Mouse (Mus musculus) small intestine, adult 2 months (tissue): Measurements from ENCODE around the gene Wfdc21. TPM values are rescaled to one million over a fixed set of nuclear protein-coding genes. Genes with fewer than 3 reads are reported as not detected.

Experiments
- H3K27ac ChIP-seq: fragments of 200-500 bp; 2 replicates; pipeline ENCODE4 v1.5.1; 2012; ENCODE audit warnings: low read depth, low read length, control low read depth, inconsistent platforms; ENCODE audit not compliant: insufficient read depth
- H3K27me3 ChIP-seq: fragments of 200-500 bp; 2 replicates; pipeline ENCODE4 v1.6.1; 2012; ENCODE audit warnings: mild to moderate bottlenecking, moderate library complexity, low read length, inconsistent platforms; ENCODE audit not compliant: control insufficient read depth, insufficient read depth
- H3K36me3 ChIP-seq: fragments of 200-500 bp; 2 replicates; pipeline ENCODE4 v1.6.1; 2012; ENCODE audit warnings: mild to moderate bottlenecking, low read length, control low read depth, inconsistent platforms; ENCODE audit not compliant: control insufficient read depth, insufficient read depth
- H3K4me1 ChIP-seq: fragments of 200-500 bp; 2 replicates; pipeline ENCODE4 v1.6.1; 2012; ENCODE audit warnings: low read length, inconsistent platforms, mixed read lengths; ENCODE audit not compliant: control insufficient read depth, insufficient read depth, insufficient read length
- H3K4me3 ChIP-seq: fragments of 200-500 bp; 2 replicates; pipeline ENCODE4 v1.5.1; 2012; ENCODE audit warnings: low read depth, mild to moderate bottlenecking, control low read depth, inconsistent platforms, low read length, moderate library complexity
- CTCF ChIP-seq: fragments of 200-500 bp; IDR thresholded peaks from 2 replicates; pipeline ENCODE4 v1.5.1; 2012; ENCODE audit warnings: low read depth, mild to moderate bottlenecking, control low read depth, inconsistent platforms, low read length, moderate library complexity, mixed read lengths; ENCODE audit not compliant: insufficient replicate concordance, insufficient read length; ENCODE audit errors: extremely low read depth
- POLR2A ChIP-seq: fragments of 200-500 bp; IDR thresholded peaks from 2 replicates; pipeline ENCODE4 v1.6.1; 2012; ENCODE audit warnings: low read depth, mild to moderate bottlenecking, control low read depth, inconsistent platforms, low read length, moderate library complexity
- WGBS: fragments of 180-500 bp; shearing (Covaris S2); methylation state at CpG from one replicate; pipeline ENCODE4 v1.1.7; 2018; 5-methylcytosine and 5-hydroxymethylcytosine counted together
- polyA plus RNA-seq: library from polyadenylated mRNA; depleted of rRNA; stranded (reverse); fragments of >200 nt; gene quantifications from 2 replicates; pipeline ENCODE4 v1.2.3, GENCODE M21; 2012

Wfdc21 gene
- polyA plus RNA-seq, 1 experiment, result not detected

- TF ChIP-seq POLR2A, result no peak; the same call in none of the 2 replicates
- TF ChIP-seq CTCF, result no peak
- peaks cover 24% of the 10 kb centered on the region for H3K36me3 ChIP-seq
- peaks cover 7% of the 10 kb centered on the region for H3K4me1 ChIP-seq
- no peaks in the 10 kb centered on the region for H3K27me3 ChIP-seq
- H3K27ac ChIP-seq, result peak within 1 kb of the TSS; percentile 50
- peak within 1 kb of the TSS; percentile 94 for H3K4me3 ChIP-seq
- WGBS, result under 1% methylated on average over 47 of the region's 47 CpGs
Observed at GRCm38 (mm10) chr11:83753581-83754181, 6.9 kb downstream of the Wfdc21 start, which contains the start of gene Heatr6. Heatr6 (plus strand) TSS chr11:83753696.

GRCm38 (mm10) chr11:83754227-83754626 is 7.5 kb downstream of the Wfdc21 start:
- Histone ChIP-seq H3K27me3 (no peaks in the 10 kb centered on the region), H3K27ac (peak overlapping the region; percentile 50; the same call in 1 of the 2 replicates), H3K4me3 (peak overlapping the region; percentile 94), H3K36me3 (peaks cover 28% of the 10 kb centered on the region), H3K4me1 (peaks cover 7% of the 10 kb centered on the region; the same call in 1 of the 2 replicates)
- 4% methylated on average over 8 of the region's 8 CpGs for WGBS
- TF ChIP-seq CTCF (no peak), POLR2A (no peak)

DNA sequence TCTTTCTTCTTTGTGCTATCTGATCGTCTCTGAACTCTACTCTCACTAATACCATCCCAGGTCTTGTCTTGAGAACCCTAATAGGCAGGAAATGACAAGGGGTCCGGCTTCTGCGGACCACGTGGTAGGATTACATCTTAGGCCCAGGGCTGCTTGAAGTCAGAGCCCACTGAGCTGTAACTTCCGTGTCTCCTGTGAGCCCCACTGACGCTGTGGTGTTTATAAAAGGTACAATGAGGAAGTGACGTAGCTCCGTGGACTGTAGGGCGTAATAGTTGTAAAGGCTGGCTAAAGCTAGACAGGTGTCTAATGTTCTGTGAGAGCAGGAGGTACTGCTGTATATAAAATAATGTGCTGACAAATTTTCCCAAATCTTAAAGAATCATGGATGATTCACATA is 20.6 kb downstream of the Wfdc21 start:
- peaks cover 6% of the 10 kb centered on the region; the same call in 1 of the 2 replicates for H3K4me1 ChIP-seq
- H3K36me3 ChIP-seq, result peaks cover 71% of the 10 kb centered on the region
- TF ChIP-seq CTCF, result no peak
- TF ChIP-seq POLR2A, result no peak
- H3K27ac ChIP-seq, result no peak overlapping the region
- WGBS, result 73% methylated on average over 9 of the region's 9 CpGs
- no peak overlapping the region for H3K4me3 ChIP-seq
- no peaks in the 10 kb centered on the region for H3K27me3 ChIP-seq

DNA sequence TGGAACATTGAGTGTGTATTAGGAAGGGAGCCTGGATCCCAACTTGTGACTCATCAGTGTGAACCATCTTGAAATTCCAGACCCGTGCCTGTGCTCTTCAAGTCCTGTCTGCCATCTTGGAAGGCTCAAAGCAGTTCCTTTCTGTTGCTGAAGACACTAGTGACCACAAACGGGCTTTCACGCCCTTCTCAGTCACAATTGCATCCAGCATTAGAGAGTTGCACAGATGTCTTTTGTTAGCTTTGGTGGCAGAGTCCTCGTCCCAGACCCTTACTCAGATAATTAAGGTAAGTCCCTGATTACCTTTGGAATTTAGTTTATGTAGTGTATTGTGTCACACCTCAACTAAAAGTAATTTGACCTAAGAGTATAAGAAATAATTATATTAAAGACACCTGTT is 22.2 kb downstream of the Wfdc21 start:
- H3K4me3 ChIP-seq, result no peak overlapping the region
- no peak overlapping the region for H3K27ac ChIP-seq
- H3K36me3 ChIP-seq, result peaks cover 80% of the 10 kb centered on the region
- H3K4me1 ChIP-seq, result no peaks in the 10 kb centered on the region
- WGBS, result 90% methylated on average over 4 of the region's 4 CpGs
- TF ChIP-seq POLR2A, result no peak
- TF ChIP-seq CTCF, result no peak
- H3K27me3 ChIP-seq, result no peaks in the 10 kb centered on the region

- WGBS, result 94% methylated on average over 7 of the region's 7 CpGs
- H3K36me3 ChIP-seq, result peaks cover 79% of the 10 kb centered on the region
Observed at GRCm38 (mm10) chr11:83771014-83771413, 24.3 kb downstream of the Wfdc21 start.

DNA sequence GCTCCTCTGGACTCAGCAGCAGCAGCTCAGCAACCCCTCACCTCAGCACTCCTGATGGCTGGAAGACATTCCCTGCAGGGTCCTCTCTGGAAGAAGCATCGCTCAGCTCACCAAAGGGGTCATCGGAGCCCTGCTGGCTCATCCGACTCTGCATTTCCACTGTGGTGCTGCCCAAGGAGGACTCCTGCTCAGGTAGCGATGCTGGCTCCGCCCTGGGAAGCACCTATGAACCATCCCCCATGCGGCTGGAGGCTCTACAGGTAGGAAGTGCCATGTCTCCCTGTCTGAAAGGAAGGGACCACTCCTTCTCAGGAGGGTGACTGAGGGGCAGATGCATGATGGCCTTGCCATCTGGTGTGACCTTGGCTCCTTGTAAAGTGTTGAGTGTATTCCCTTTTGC is 25.6 kb downstream of the Wfdc21 start:
- H3K4me1 ChIP-seq, result no peaks in the 10 kb centered on the region
- H3K27me3 ChIP-seq, result no peaks in the 10 kb centered on the region
- peaks cover 81% of the 10 kb centered on the region for H3K36me3 ChIP-seq
- no peak overlapping the region for H3K27ac ChIP-seq
- TF ChIP-seq POLR2A (no peak), CTCF (no peak)
- 98% methylated on average over 6 of the region's 6 CpGs for WGBS
- no peak overlapping the region for H3K4me3 ChIP-seq

More at GRCm38 (mm10) chr11:83771014-83771413, 24.3 kb downstream of the Wfdc21 start:
- H3K4me1 ChIP-seq, result no peaks in the 10 kb centered on the region
- H3K27ac ChIP-seq, result no peak overlapping the region
- H3K27me3 ChIP-seq, result no peaks in the 10 kb centered on the region
- H3K4me3 ChIP-seq, result no peak overlapping the region
- no peak for TF ChIP-seq POLR2A
- no peak for TF ChIP-seq CTCF

DNA sequence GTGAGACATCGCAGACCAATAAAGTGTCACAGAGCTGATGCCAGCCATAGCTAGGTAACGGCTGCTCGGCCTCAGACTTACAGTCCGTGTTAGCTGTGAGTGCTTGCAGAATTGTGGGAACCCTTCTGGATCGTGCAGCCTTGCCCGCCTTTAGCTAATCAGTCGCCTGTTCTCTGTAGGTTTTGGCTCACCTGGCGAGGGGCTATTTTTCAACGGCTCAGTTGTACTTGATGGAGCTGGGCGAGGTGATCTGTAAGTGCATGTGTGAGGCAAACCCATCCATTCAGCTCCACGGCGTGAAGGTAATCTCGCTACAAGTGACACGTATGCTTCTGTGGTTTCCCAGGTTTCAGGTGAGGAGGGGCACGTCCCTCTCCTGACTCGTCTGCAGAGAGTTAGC is 27.0 kb downstream of the Wfdc21 start:
- peaks cover 76% of the 10 kb centered on the region for H3K36me3 ChIP-seq
- H3K27ac ChIP-seq, result no peak overlapping the region
- no peaks in the 10 kb centered on the region for H3K27me3 ChIP-seq
- H3K4me3 ChIP-seq, result no peak overlapping the region
- 93% methylated on average over 16 of the region's 16 CpGs for WGBS
- TF ChIP-seq POLR2A, result no peak
- TF ChIP-seq CTCF, result no peak
- H3K4me1 ChIP-seq, result no peaks in the 10 kb centered on the region

- Histone ChIP-seq H3K27me3 (no peaks in the 10 kb centered on the region), H3K36me3 (peaks cover 77% of the 10 kb centered on the region), H3K4me3 (no peak overlapping the region), H3K4me1 (no peaks in the 10 kb centered on the region), H3K27ac (no peak overlapping the region)
- TF ChIP-seq POLR2A (no peak), CTCF (no peak)
- WGBS, result 96% methylated on average over 11 of the region's 11 CpGs
Observed at GRCm38 (mm10) chr11:83774324-83774723, 27.6 kb downstream of the Wfdc21 start.
